Mouse (Mus musculus) ES-E14 (cell line): ENCODE data around the gene Tmprss4. TPM values are rescaled to one million over a fixed set of nuclear protein-coding genes. Genes with fewer than 3 reads are reported as not detected.

Source experiments
- DNase-seq: peaks from one replicate; pipeline ENCODE4 v3.0.0-alpha.2; 2013; ENCODE audit warnings: low read depth, low spot score
- H3K27ac ChIP-seq: 2 replicates; pipeline ENCODE4 v1.5.1; 2012; ENCODE audit warnings: low read depth, mild to moderate bottlenecking, low read length, moderate library complexity, mixed read lengths; ENCODE audit not compliant: poor library complexity, insufficient read depth, severe bottlenecking
- H3K36me3 ChIP-seq: 2 replicates; pipeline ENCODE4 v1.6.1; 2012; ENCODE audit warnings: mild to moderate bottlenecking, low read length, moderate library complexity, mixed read lengths; ENCODE audit not compliant: control insufficient read depth, poor library complexity, insufficient read depth, severe bottlenecking
- H3K4me1 ChIP-seq, 2 experiments: fragments of 150-350 bp in 1 of 2; sonication (generic) in 1 of 2; 2 replicates each; pipeline ENCODE4 v1.6.1; 2012; ENCODE audit warnings: low read length in 2 of 2, mild to moderate bottlenecking in 1 of 2, mixed read lengths in 1 of 2; ENCODE audit not compliant: control insufficient read depth in 2 of 2, insufficient read depth in 2 of 2, poor library complexity in 1 of 2
- H3K4me3 ChIP-seq, 2 experiments: fragments of 150-350 bp in 1 of 2; sonication (generic) in 1 of 2; 2 replicates each; pipeline ENCODE4 v1.5.1; 2012; ENCODE audit warnings: low read length in 2 of 2, low read depth in 1 of 2, mild to moderate bottlenecking in 1 of 2, mixed read lengths in 1 of 2; ENCODE audit not compliant: insufficient read depth in 1 of 2, poor library complexity in 1 of 2, severe bottlenecking in 1 of 2
- H3K9ac ChIP-seq: 2 replicates; pipeline ENCODE4 v1.6.1; 2012; ENCODE audit warnings: low read depth, mild to moderate bottlenecking, low read length, mixed read lengths; ENCODE audit not compliant: poor library complexity, insufficient read depth, severe bottlenecking
- H3K9me3 ChIP-seq: fragments of 150-350 bp; sonication (generic); 2 replicates; pipeline ENCODE4 v1.6.1; 2012; ENCODE audit warnings: low read depth, mild to moderate bottlenecking, low read length; ENCODE audit not compliant: control insufficient read depth, insufficient read depth
- CHD2 ChIP-seq: IDR thresholded peaks from 2 replicates; pipeline ENCODE4 v1.6.1; 2014; ENCODE audit warnings: mild to moderate bottlenecking, low read depth, low read length, inconsistent platforms
- HCFC1 ChIP-seq: IDR thresholded peaks from 2 replicates; pipeline ENCODE4 v1.6.1; 2012; ENCODE audit warnings: low read length, inconsistent platforms, borderline replicate concordance; ENCODE audit not compliant: insufficient read depth
- MAFK ChIP-seq: IDR thresholded peaks from 2 replicates; pipeline ENCODE4 v1.6.1; 2014; ENCODE audit warnings: mild to moderate bottlenecking, low read depth, low read length, inconsistent platforms; ENCODE audit not compliant: insufficient read depth
- ZC3H11A ChIP-seq: IDR thresholded peaks from 2 replicates; pipeline ENCODE4 v1.6.1; 2012; ENCODE audit warnings: low read depth, mild to moderate bottlenecking, inconsistent platforms, low read length, borderline replicate concordance
- ZNF384 ChIP-seq: IDR thresholded peaks from 2 replicates; pipeline ENCODE4 v1.6.1; 2012; ENCODE audit warnings: low read depth, low read length, inconsistent platforms
- in situ Hi-C, 2 experiments: fragments of 600-800 bp; cut with MboI; formaldehyde crosslinking; loops; one replicate each; pipeline ENCODE4 v1.15.1; 2025; ENCODE audit warnings: low sequenced_read_pairs in 2 of 2, inconsistent platforms in 1 of 2; ENCODE audit not compliant: unreplicated experiment in 2 of 2
- total RNA-seq: library from RNA; depleted of rRNA; stranded (reverse); fragments of 300-350 nt; gene quantifications from 2 replicates; pipeline ENCODE4 v1.2.3, GENCODE M21; 2012

The Tmprss4 gene
- total RNA-seq, 1 experiment, result 0.36 TPM

DNA sequence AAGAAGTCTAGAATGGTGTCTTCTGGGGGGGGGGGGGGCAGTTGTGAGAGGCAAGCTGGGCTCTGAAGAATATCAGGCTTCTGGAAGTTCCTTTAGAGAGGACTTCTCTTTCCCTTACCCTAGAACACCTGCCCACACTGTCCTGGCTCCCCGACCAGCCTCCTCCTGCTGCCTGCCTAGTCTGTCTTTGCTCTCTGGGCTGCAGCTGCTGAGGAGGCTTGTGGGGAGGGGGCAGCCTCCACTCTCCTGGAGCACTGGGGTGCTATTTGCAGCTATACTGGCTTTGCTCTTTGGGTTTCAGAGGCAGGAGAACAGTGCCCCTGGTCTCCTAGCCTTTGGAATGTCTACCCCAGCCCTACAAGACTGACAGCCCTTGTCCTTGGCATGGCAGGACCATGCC, 53.0 kb downstream of the Tmprss4 start:
- DNase-seq, result no peak
- in situ Hi-C loops, result no loop called here
- no peaks in the 10 kb centered on the region for H3K36me3 ChIP-seq
- no peak for TF ChIP-seq HCFC1
- TF ChIP-seq MAFK, result no peak
- TF ChIP-seq ZNF384, result no peak
- no peak for TF ChIP-seq CHD2
- no peak for TF ChIP-seq ZC3H11A
- H3K4me1 ChIP-seq, result no peaks in the 10 kb centered on the region
- H3K27ac ChIP-seq, result no peak overlapping the region
- no peaks in the 10 kb centered on the region for H3K9me3 ChIP-seq
- no peak overlapping the region for H3K9ac ChIP-seq
- H3K4me3 ChIP-seq, result no peak overlapping the region

DNA sequence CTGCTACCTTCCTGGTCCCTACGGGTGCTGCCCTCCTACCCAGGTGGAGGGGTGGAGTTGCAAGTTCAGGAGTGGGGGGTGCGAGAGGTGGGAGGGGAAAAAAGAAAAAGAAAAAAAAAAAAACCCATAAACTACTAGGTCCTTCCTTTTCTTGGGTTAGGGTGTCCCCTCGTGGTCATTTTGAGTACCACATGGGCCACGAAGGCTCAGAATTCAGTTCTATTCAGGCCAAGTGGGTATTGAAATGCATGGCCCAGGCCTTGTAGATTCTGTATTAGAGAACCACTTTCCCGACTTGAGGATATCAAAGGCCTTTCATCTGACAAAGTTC, 57.7 kb downstream of the Tmprss4 start:
- no peak overlapping the region for H3K9ac ChIP-seq
- in situ Hi-C loops, result loop anchor here (10.0 kb wide), 1 partner anchor 121 kb away; no protein-coding TSS in a partner anchor

DNA sequence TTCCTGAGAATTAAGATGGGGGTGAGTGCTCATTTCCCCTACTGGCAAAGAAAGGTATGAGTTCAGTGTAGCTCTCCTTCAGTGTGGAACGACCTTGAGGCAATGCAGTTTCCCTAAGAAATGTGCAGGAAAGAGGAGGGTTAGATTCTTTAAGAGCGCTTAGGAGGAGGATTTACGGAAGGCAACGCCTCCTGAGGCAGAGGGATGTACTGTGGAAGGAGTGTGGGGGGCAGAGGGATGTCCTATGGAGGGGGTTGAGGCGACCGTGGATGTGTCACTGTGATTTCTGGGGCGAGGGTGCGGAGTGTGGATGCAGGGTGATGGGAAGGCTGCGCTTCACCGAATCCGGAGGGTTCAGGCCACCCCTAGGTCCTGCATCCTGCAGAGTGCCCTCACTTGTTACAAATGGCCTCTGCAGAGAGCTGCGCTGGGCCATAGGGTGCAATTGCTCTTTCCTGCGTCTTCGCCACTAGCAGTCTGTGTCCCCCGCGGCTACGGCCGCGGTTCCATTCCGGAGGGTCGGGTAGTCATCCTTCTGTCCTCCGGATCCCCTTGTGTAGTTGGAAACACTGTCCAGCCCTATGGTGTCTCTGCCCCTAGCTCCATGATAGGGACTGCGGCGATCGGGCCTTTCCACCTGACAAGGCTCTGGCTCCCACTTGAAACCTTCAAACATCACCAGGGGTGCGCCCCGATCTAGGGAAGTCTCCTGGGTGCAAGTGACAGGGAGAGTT, 58.2 kb downstream of the Tmprss4 start:
- H3K9ac ChIP-seq, result 0 out of 2 replicates have a peak overlapping the region, but pooled peaks have one; percentile 10
- H3K27ac ChIP-seq, result no peak overlapping the region
- H3K4me1 ChIP-seq, result peaks cover 0 to 5% of the 10 kb centered on the region in 2 experiments; a peak in 1 of 4 replicates
- TF ChIP-seq CHD2, result no peak
- TF ChIP-seq MAFK, result no peak
- no peaks in the 10 kb centered on the region for H3K36me3 ChIP-seq
- peak overlapping the region; percentile 17 to 47 for H3K4me3 ChIP-seq
- H3K9me3 ChIP-seq, result no peaks in the 10 kb centered on the region
- DNase-seq, result no peak
- in situ Hi-C loops, result loop anchor here (10.0 kb wide), 1 partner anchor 121 kb away; no protein-coding TSS in a partner anchor

More for the DNA sequence above, 57.7 kb downstream of the Tmprss4 start:
- peaks cover 0 to 5% of the 10 kb centered on the region in 2 experiments; a peak in 1 of 4 replicates for H3K4me1 ChIP-seq
- DNase-seq, result peak; percentile 60
- H3K36me3 ChIP-seq, result no peaks in the 10 kb centered on the region
- peak overlapping the region; percentile 17 to 47 for H3K4me3 ChIP-seq
- no peak overlapping the region for H3K27ac ChIP-seq
- no peaks in the 10 kb centered on the region for H3K9me3 ChIP-seq
- TF ChIP-seq ZNF384 (peak; percentile 95), MAFK (no peak), ZC3H11A (peak; percentile 71; the same call in 1 of the 2 replicates), CHD2 (no peak), HCFC1 (no peak)

DNA sequence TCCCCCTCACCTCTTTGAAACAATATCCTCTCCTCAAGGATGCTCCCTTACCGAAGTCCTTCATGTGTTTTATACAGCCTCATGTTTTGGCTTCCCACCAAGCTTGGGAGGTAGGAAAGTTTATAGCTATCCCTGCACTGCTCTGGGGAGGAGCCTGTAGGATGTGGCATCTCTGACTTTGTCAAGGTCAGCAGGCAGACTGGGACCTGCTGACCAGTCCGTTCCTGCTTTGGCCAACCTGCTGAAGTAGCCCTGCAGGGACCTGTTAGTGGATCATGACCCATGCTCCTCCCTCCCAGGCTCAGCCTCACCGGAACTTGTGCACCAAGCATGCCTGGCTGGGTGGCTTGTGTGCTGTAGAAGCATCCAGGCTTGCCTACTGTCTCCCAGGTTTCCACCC, 61.2 kb downstream of the Tmprss4 start:
- Histone ChIP-seq H3K27ac (no peak overlapping the region), H3K4me1 (peaks cover 2 to 5% of the 10 kb centered on the region in 2 experiments; a peak in 1 of 4 replicates), H3K4me3 (no peak overlapping the region), H3K36me3 (no peaks in the 10 kb centered on the region), H3K9ac (no peak overlapping the region), H3K9me3 (no peaks in the 10 kb centered on the region)
- no peak for TF ChIP-seq HCFC1
- no peak for TF ChIP-seq MAFK
- TF ChIP-seq ZNF384, result no peak
- TF ChIP-seq CHD2, result no peak
- no peak for TF ChIP-seq ZC3H11A
- in situ Hi-C loops, result loop anchor here (10.0 kb wide), 1 partner anchor 118 kb away; no protein-coding TSS in a partner anchor
- no peak for DNase-seq

DNA sequence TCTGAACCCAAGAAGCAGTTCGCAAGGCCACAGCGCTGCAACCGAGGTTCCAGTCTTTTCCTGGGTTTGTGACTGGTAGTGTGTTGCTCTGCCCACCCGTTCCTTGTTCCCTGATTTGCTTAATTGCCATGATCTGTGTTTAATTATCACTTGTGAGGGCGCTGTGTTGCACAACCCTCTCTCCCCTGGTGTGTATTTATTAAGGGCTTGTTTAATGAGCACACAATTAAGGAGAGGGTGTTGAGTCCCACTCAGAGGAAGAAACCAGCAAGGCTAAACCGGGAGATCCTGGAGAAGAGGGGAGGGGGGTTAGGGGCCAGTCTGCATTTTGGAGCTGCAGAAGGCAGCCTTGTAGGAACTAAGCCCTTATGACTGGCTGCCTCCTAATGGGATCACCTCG, 62.9 kb downstream of the Tmprss4 start:
- in situ Hi-C loops, result loop anchor here (10.0 kb wide), 1 partner anchor 116 kb away; no protein-coding TSS in a partner anchor
- DNase-seq, result no peak
- H3K9ac ChIP-seq, result no peak overlapping the region
- no peaks in the 10 kb centered on the region for H3K9me3 ChIP-seq
- H3K36me3 ChIP-seq, result no peaks in the 10 kb centered on the region
- no peak overlapping the region for H3K27ac ChIP-seq
- peaks cover 2 to 5% of the 10 kb centered on the region in 2 experiments; a peak in 1 of 4 replicates for H3K4me1 ChIP-seq
- TF ChIP-seq MAFK (no peak), HCFC1 (no peak), CHD2 (no peak), ZNF384 (no peak), ZC3H11A (no peak)
- H3K4me3 ChIP-seq, result no peak overlapping the region
